Mouse (Mus musculus) G1E (cell line): ENCODE measurements at regions not wholly inside any gene's neighbourhood (a gene's known extent, or its start where the extent isn't known, plus 50 kb on each side); places are given as distances from the start of the nearest gene placed in this dataset.

Experiments used
- CTCF ChIP-seq: IDR thresholded peaks from 2 replicates; pipeline ENCODE4 v1.5.1; 2012; ENCODE audit warnings: low read depth, low read length, inconsistent platforms, mixed read lengths
- GATA1 ChIP-seq: IDR thresholded peaks from 2 replicates; pipeline ENCODE4 v1.6.1; 2012; ENCODE audit warnings: borderline replicate concordance, low read length, inconsistent platforms, mixed read lengths

DNA sequence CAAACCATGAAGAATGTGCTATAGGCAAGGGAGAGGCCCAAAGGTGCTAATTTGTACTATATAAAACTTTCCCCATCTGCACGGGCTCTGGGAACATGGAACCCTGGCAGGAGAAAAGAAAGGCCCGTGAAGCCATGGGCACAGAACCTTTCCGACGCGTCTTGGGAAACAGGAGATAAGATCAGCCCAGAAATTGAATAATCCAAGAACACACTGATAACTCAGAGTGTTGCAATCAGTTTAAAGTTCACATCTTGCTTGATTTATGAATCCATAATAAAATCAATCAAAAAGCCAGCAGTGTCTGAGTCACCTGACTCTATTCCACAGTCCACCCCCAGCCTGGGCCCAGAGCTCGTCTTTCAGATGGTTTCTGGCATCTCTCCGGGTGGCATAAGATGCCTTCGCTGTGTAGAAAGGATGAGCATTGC lies 133.4 kb upstream of the Rreb1 start:
- TF ChIP-seq CTCF (no peak), GATA1 (no peak)
